Mouse (Mus musculus): ENCODE data around the gene Gal3st1. TPM values are rescaled to one million over a fixed set of nuclear protein-coding genes. Genes with fewer than 3 reads are reported as not detected.

Gene Gal3st1
- polyA plus RNA-seq, 1 experiment: 2.1 TPM

DNA sequence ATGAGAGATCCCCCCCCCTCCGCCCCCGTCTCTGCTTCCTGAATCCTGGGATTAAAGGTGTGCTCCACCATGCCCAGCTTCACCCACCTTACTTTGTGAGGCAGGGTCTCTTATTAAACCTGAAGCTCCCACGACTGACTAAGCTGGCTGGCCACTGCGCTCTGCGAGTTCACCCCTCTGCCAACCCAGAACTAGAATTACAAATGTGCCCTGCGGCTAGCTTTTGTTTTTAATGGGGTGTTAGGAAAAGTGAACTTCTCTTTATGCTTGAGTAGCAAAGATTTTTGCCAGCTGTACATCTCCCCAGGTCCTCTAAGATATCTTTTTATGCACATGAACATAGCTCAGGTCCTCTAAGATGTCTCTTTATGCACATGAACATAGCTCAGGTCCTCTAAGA is 10.5 kb downstream of the Gal3st1 start:
- H3K4me3 ChIP-seq (ENCODE audit: control insufficient read depth, insufficient read depth, low read length): no peak overlapping the region
- H3K36me3 ChIP-seq (ENCODE audit: control insufficient read depth, insufficient read depth, low read length): no peaks in the 10 kb centered on the region
- no peak overlapping the region for H3K27ac ChIP-seq (ENCODE audit: control insufficient read depth, insufficient read depth, low read length)
- H3K4me1 ChIP-seq (replicated peaks; ENCODE audit: control insufficient read depth, insufficient read depth, low read length): no peaks in the 10 kb centered on the region
- TF ChIP-seq POLR2A (IDR thresholded peaks at IDR 0.05; ENCODE audit: control insufficient read depth, extremely low read depth, insufficient read depth, low read length, poor library complexity): no peak
- TF ChIP-seq CTCF (IDR thresholded peaks at IDR 0.05; ENCODE audit: borderline replicate concordance, control insufficient read depth, extremely low read depth, insufficient read depth, low read length, poor library complexity): no peak
- 86% methylated on average over 6 of the region's 6 CpGs for WGBS
- no peaks in the 10 kb centered on the region; the same call in 1 of the 2 replicates for H3K27me3 ChIP-seq (ENCODE audit: control insufficient read depth, insufficient read depth, low read length)
- no peak for DNase-seq

DNA sequence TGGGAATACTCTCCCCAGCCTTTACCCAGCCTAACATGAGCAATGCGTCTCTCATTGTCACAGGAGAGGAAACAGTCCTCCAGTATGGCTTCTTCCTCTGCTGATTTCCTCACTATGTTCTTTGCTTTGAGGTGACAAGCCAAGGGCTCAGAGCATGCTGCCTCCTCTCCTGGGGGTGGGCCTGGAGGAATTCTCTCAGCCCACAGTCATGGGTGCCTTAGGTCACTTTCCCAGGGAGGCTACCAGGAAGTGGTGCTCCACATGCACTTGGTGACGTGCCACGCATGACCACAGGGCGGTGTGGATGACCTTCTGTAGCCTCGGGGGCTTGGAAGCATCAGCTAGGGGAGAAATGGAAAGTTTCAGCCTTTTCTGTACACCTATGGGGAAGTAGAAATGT is 12.1 kb downstream of the Gal3st1 start:
- no peaks in the 10 kb centered on the region; the same call in 1 of the 2 replicates for H3K27me3 ChIP-seq (ENCODE audit: control insufficient read depth, insufficient read depth, low read length)
- H3K4me3 ChIP-seq (ENCODE audit: control insufficient read depth, insufficient read depth, low read length): no peak overlapping the region
- no peak for DNase-seq
- H3K27ac ChIP-seq (ENCODE audit: control insufficient read depth, insufficient read depth, low read length): no peak overlapping the region
- H3K36me3 ChIP-seq (ENCODE audit: control insufficient read depth, insufficient read depth, low read length): no peaks in the 10 kb centered on the region
- WGBS: 56% methylated on average over 5 of the region's 5 CpGs
- no peak for TF ChIP-seq CTCF (IDR thresholded peaks at IDR 0.05; ENCODE audit: borderline replicate concordance, control insufficient read depth, extremely low read depth, insufficient read depth, low read length, poor library complexity)
- no peak for TF ChIP-seq POLR2A (IDR thresholded peaks at IDR 0.05; ENCODE audit: control insufficient read depth, extremely low read depth, insufficient read depth, low read length, poor library complexity)
- no peaks in the 10 kb centered on the region for H3K4me1 ChIP-seq (replicated peaks; ENCODE audit: control insufficient read depth, insufficient read depth, low read length)

DNA sequence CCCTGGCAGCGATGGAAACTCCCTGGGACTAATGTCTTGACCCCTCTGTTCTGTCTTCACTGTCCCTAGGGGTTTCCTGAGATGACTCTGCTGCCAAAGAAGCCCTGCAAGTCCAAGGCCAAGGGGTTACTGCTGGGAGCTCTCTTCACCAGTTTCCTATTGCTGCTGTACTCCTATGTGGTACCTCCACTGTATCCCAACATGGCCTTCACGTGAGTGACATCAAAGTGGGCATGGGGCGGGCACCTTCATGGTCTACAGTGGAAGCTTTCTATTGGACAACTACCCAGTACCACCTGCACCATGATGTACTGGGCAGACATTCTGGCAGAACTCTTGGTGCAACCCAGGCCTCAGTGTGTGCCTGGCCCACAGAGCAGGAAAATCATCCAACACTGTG is 13.4 kb downstream of the Gal3st1 start:
- H3K4me3 ChIP-seq (ENCODE audit: control insufficient read depth, insufficient read depth, low read length): no peak overlapping the region
- H3K27ac ChIP-seq (ENCODE audit: control insufficient read depth, insufficient read depth, low read length): no peak overlapping the region
- no peaks in the 10 kb centered on the region for H3K36me3 ChIP-seq (ENCODE audit: control insufficient read depth, insufficient read depth, low read length)
- TF ChIP-seq POLR2A (IDR thresholded peaks at IDR 0.05; ENCODE audit: control insufficient read depth, extremely low read depth, insufficient read depth, low read length, poor library complexity) (no peak), CTCF (IDR thresholded peaks at IDR 0.05; ENCODE audit: borderline replicate concordance, control insufficient read depth, extremely low read depth, insufficient read depth, low read length, poor library complexity) (no peak)
- no peaks in the 10 kb centered on the region for H3K4me1 ChIP-seq (replicated peaks; ENCODE audit: control insufficient read depth, insufficient read depth, low read length)
- WGBS: 87% methylated on average over 3 of the region's 3 CpGs
- DNase-seq: no peak
- H3K27me3 ChIP-seq (ENCODE audit: control insufficient read depth, insufficient read depth, low read length): no peaks in the 10 kb centered on the region; the same call in 1 of the 2 replicates

- TF ChIP-seq CTCF (IDR thresholded peaks at IDR 0.05; ENCODE audit: borderline replicate concordance, control insufficient read depth, extremely low read depth, insufficient read depth, low read length, poor library complexity): no peak
- TF ChIP-seq POLR2A (IDR thresholded peaks at IDR 0.05; ENCODE audit: control insufficient read depth, extremely low read depth, insufficient read depth, low read length, poor library complexity): no peak
- Histone ChIP-seq H3K36me3 (ENCODE audit: control insufficient read depth, insufficient read depth, low read length) (no peaks in the 10 kb centered on the region), H3K4me1 (replicated peaks; ENCODE audit: control insufficient read depth, insufficient read depth, low read length) (no peaks in the 10 kb centered on the region), H3K27ac (ENCODE audit: control insufficient read depth, insufficient read depth, low read length) (no peak overlapping the region), H3K27me3 (ENCODE audit: control insufficient read depth, insufficient read depth, low read length) (no peaks in the 10 kb centered on the region; the same call in 1 of the 2 replicates), H3K4me3 (ENCODE audit: control insufficient read depth, insufficient read depth, low read length) (peak overlapping the region; percentile 13)
- DNase-seq: no peak
- WGBS: 7% methylated on average over 66 of the region's 66 CpGs
These were observed 14.7 kb downstream of the Gal3st1 start for GRCm38 (mm10) chr11:3997978-3998720.

- H3K36me3 ChIP-seq (ENCODE audit: control insufficient read depth, insufficient read depth, low read length): no peaks in the 10 kb centered on the region
- WGBS: 94% methylated on average over 5 of the region's 5 CpGs
- H3K4me3 ChIP-seq (ENCODE audit: control insufficient read depth, insufficient read depth, low read length): no peak overlapping the region
- no peaks in the 10 kb centered on the region for H3K4me1 ChIP-seq (replicated peaks; ENCODE audit: control insufficient read depth, insufficient read depth, low read length)
- no peak overlapping the region for H3K27ac ChIP-seq (ENCODE audit: control insufficient read depth, insufficient read depth, low read length)
- DNase-seq: no peak
- H3K27me3 ChIP-seq (ENCODE audit: control insufficient read depth, insufficient read depth, low read length): no peaks in the 10 kb centered on the region; the same call in 1 of the 2 replicates
- TF ChIP-seq CTCF (IDR thresholded peaks at IDR 0.05; ENCODE audit: borderline replicate concordance, control insufficient read depth, extremely low read depth, insufficient read depth, low read length, poor library complexity): no peak
- no peak for TF ChIP-seq POLR2A (IDR thresholded peaks at IDR 0.05; ENCODE audit: control insufficient read depth, extremely low read depth, insufficient read depth, low read length, poor library complexity)
These were observed 16.1 kb downstream of the Gal3st1 start for GRCm38 (mm10) chr11:3999547-3999946.

DNA sequence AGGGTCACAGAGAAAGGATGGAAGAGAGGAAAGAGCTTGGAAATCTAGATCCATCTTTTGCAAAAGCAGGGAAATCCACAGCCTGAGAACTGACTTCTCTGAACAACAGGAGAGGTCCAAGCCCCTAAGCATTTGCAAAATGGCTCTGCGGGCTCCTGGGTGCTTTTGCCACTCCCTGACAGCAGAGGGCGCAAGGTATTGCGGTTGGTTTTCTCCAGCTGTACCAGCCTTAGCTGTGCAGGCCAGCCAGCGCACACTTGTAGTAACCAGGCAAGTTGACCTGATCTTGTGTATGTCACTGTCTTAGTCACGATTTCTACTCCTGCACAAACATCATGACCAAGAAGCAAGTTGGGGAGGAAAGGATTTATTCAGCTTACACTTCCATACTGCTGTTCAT is 18.2 kb downstream of the Gal3st1 start:
- WGBS: 8% methylated on average over 5 of the region's 5 CpGs
- H3K4me3 ChIP-seq (ENCODE audit: control insufficient read depth, insufficient read depth, low read length): no peak overlapping the region

More for the DNA sequence above, 18.2 kb downstream of the Gal3st1 start:
- peak; percentile 83; the same call in 1 of the 2 replicates for TF ChIP-seq CTCF (IDR thresholded peaks at IDR 0.05; ENCODE audit: borderline replicate concordance, control insufficient read depth, extremely low read depth, insufficient read depth, low read length, poor library complexity)
- no peak for TF ChIP-seq POLR2A (IDR thresholded peaks at IDR 0.05; ENCODE audit: control insufficient read depth, extremely low read depth, insufficient read depth, low read length, poor library complexity)
- DNase-seq: peak; percentile 62
- Histone ChIP-seq H3K4me1 (replicated peaks; ENCODE audit: control insufficient read depth, insufficient read depth, low read length) (no peaks in the 10 kb centered on the region), H3K36me3 (ENCODE audit: control insufficient read depth, insufficient read depth, low read length) (no peaks in the 10 kb centered on the region), H3K27ac (ENCODE audit: control insufficient read depth, insufficient read depth, low read length) (no peak overlapping the region), H3K27me3 (ENCODE audit: control insufficient read depth, insufficient read depth, low read length) (no peaks in the 10 kb centered on the region; the same call in 1 of the 2 replicates)
